Mouse (Mus musculus) erythroblast, embryonic 14.5 days (primary cell): Measurements from ENCODE around the gene Klra3. TPM values are rescaled to one million over a fixed set of nuclear protein-coding genes. Genes with fewer than 3 reads are reported as not detected.
"Not testable (repeated sequence)": the region's sequence is repeated elsewhere in the genome, so short reads cannot be mapped to it uniquely, and the experiment has no call there.

Experiments used
- H3K27me3 ChIP-seq: 2 replicates; pipeline ENCODE4 v1.6.1; 2012; ENCODE audit warnings: inconsistent platforms; ENCODE audit not compliant: control insufficient read depth
- H3K36me3 ChIP-seq: 2 replicates; pipeline ENCODE4 v1.6.1; 2012; ENCODE audit warnings: mild to moderate bottlenecking, inconsistent platforms; ENCODE audit not compliant: control insufficient read depth
- H3K4me1 ChIP-seq: 2 replicates; pipeline ENCODE4 v1.6.1; 2012; ENCODE audit warnings: inconsistent platforms; ENCODE audit not compliant: control insufficient read depth
- H3K4me3 ChIP-seq: replicated peaks from 2 replicates; pipeline ENCODE3; 2012; ENCODE audit warnings: moderate library complexity, mild to moderate bottlenecking, inconsistent platforms
- H3K9me3 ChIP-seq: 2 replicates; pipeline ENCODE4 v1.6.1; 2012; ENCODE audit warnings: low read length, inconsistent platforms, mixed read lengths; ENCODE audit not compliant: control insufficient read depth
- GATA1 ChIP-seq: IDR thresholded peaks from 2 replicates; pipeline ENCODE4 v1.6.1; 2012; ENCODE audit warnings: low read length, inconsistent platforms, mixed read lengths
- TAL1 ChIP-seq: IDR thresholded peaks from 3 replicates; pipeline ENCODE4 v1.6.1; 2012; ENCODE audit warnings: low read length, inconsistent platforms, mixed read lengths
- polyA plus RNA-seq: library from polyadenylated mRNA; stranded (reverse); fragments of >175 nt; gene quantifications from 2 replicates; pipeline ENCODE4 v1.2.3, GENCODE M21; 2012

The Klra3 gene
- polyA plus RNA-seq, result not detected in 2 replicates

GRCm38 (mm10) chr6:130337411-130337810 lies at the start of gene Klra3:
Klra3 (minus strand) TSS chr6:130337574.
- H3K4me3 ChIP-seq, result no peak within 1 kb of the TSS
- H3K27me3 ChIP-seq, result no peaks in the 10 kb centered on the region
- TF ChIP-seq GATA1 (no peak), TAL1 (no peak)
- H3K4me1 ChIP-seq, result no peaks in the 10 kb centered on the region
- no peaks in the 10 kb centered on the region for H3K9me3 ChIP-seq
- no peaks in the 10 kb centered on the region for H3K36me3 ChIP-seq

- H3K4me3 ChIP-seq, result no peak within 1 kb of the TSS
- no peaks in the 10 kb centered on the region for H3K4me1 ChIP-seq
- no peaks in the 10 kb centered on the region; the same call in 1 of the 2 replicates for H3K9me3 ChIP-seq
- no peaks in the 10 kb centered on the region for H3K27me3 ChIP-seq
- H3K36me3 ChIP-seq, result no peaks in the 10 kb centered on the region
- no peak for TF ChIP-seq TAL1
- no peak for TF ChIP-seq GATA1
Observed at GRCm38 (mm10) chr6:130386750-130387149, 49.4 kb upstream of the Klra3 start, which contains the start of gene Klra1. Klra1 (minus strand) TSS chr6:130386874.

GRCm38 (mm10) chr6:130385803-130386202 lies 48.4 kb upstream of the Klra3 start:
- Histone ChIP-seq H3K4me3 (no peak overlapping the region), H3K4me1 (no peaks in the 10 kb centered on the region), H3K9me3 (no peaks in the 10 kb centered on the region; the same call in 1 of the 2 replicates), H3K27me3 (no peaks in the 10 kb centered on the region), H3K36me3 (no peaks in the 10 kb centered on the region)
- TF ChIP-seq GATA1 (no peak), TAL1 (no peak)

GRCm38 (mm10) chr6:130382375-130382774 lies 45.0 kb upstream of the Klra3 start:
- TF ChIP-seq TAL1 (no peak), GATA1 (no peak)
- Histone ChIP-seq H3K4me3 (no peak overlapping the region), H3K4me1 (no peaks in the 10 kb centered on the region), H3K9me3 (no peaks in the 10 kb centered on the region; the same call in 1 of the 2 replicates), H3K27me3 (no peaks in the 10 kb centered on the region), H3K36me3 (no peaks in the 10 kb centered on the region)

GRCm38 (mm10) chr6:130345381-130345780 lies 8.0 kb upstream of the Klra3 start:
- not testable (repeated sequence) for H3K9me3 ChIP-seq, H3K27me3 ChIP-seq, H3K4me1 ChIP-seq, H3K36me3 ChIP-seq, H3K4me3 ChIP-seq

GRCm38 (mm10) chr6:130341973-130342372 lies 4.6 kb upstream of the Klra3 start:
- H3K4me3 ChIP-seq, H3K36me3 ChIP-seq, H3K9me3 ChIP-seq: not testable (repeated sequence)

GRCm38 (mm10) chr6:130287984-130288649 lies 49.3 kb downstream of the Klra3 start:
- no peaks in the 10 kb centered on the region for H3K4me1 ChIP-seq
- no peaks in the 10 kb centered on the region for H3K27me3 ChIP-seq
- TF ChIP-seq TAL1 (no peak), GATA1 (no peak)
- H3K9me3 ChIP-seq, result no peaks in the 10 kb centered on the region
- no peak overlapping the region for H3K4me3 ChIP-seq
- H3K36me3 ChIP-seq, result no peaks in the 10 kb centered on the region

More at GRCm38 (mm10) chr6:130341973-130342372, 4.6 kb upstream of the Klra3 start:
- not testable (repeated sequence) for H3K4me1 ChIP-seq, H3K27me3 ChIP-seq

GRCm38 (mm10) chr6:130281828-130282227 lies 55.5 kb downstream of the Klra3 start, which contains the start of gene Klra10:
Klra10 (minus strand) TSS chr6:130281928.
- not testable (repeated sequence) for H3K4me3 ChIP-seq, H3K36me3 ChIP-seq, H3K4me1 ChIP-seq, H3K9me3 ChIP-seq, H3K27me3 ChIP-seq

Other genes with a start within 250 kb of the Klra3 start
- gene Klra8, start 207.7 kb downstream of the Klra3 start, polyA plus RNA-seq, result not detected in 2 replicates
- not detected in 2 replicates for gene Klra9, start 144.5 kb downstream of the Klra3 start, polyA plus RNA-seq
- gene Klra7, start 104.3 kb downstream of the Klra3 start, polyA plus RNA-seq, result not detected in 2 replicates
- gene Klra10, start 55.6 kb downstream of the Klra3 start, polyA plus RNA-seq, result not detected in 2 replicates
- not detected in 2 replicates for gene Klra1, start 49.3 kb upstream of the Klra3 start, polyA plus RNA-seq